Mouse (Mus musculus) midbrain, embryonic 13.5 days (tissue): ENCODE data around the gene Slc17a5. TPM values are rescaled to one million over a fixed set of nuclear protein-coding genes. Genes with fewer than 3 reads are reported as not detected.
"Not testable (repeated sequence)": the region's sequence is repeated elsewhere in the genome, so short reads cannot be mapped to it uniquely, and the experiment has no call there.

Experiments used
- ATAC-seq: fragments of 200-750 bp; cut with Nextera tagmentation; 2 replicates; pipeline ENCODE4 v1.8.0; 2017; ENCODE audit warnings: mild to moderate bottlenecking, moderate TSS enrichment, moderate library complexity
- H3K27ac ChIP-seq: fragments of 300-500 bp; sonication (generic); 2 replicates; pipeline ENCODE4 v1.5.1; 2015; ENCODE audit warnings: inconsistent platforms, mild to moderate bottlenecking, moderate library complexity
- H3K27me3 ChIP-seq: fragments of 300-500 bp; sonication (generic); 2 replicates; pipeline ENCODE4 v1.6.1; 2015; ENCODE audit warnings: mild to moderate bottlenecking, inconsistent platforms
- H3K36me3 ChIP-seq: fragments of 300-500 bp; sonication (generic); 2 replicates; pipeline ENCODE4 v1.6.1; 2015; ENCODE audit warnings: mild to moderate bottlenecking, inconsistent platforms
- H3K4me1 ChIP-seq: fragments of 300-500 bp; sonication (generic); replicated peaks from 2 replicates; pipeline ENCODE4 v1.6.1; 2015; ENCODE audit warnings: inconsistent platforms
- H3K4me2 ChIP-seq: fragments of 300-500 bp; sonication (generic); replicated peaks from 2 replicates; pipeline ENCODE4 v1.6.1; 2015; ENCODE audit warnings: moderate library complexity, mild to moderate bottlenecking, inconsistent platforms
- H3K4me3 ChIP-seq: fragments of 300-500 bp; sonication (generic); replicated peaks from 2 replicates; pipeline ENCODE4 v1.5.1; 2015; ENCODE audit warnings: mild to moderate bottlenecking, inconsistent platforms
- H3K9ac ChIP-seq: fragments of 300-500 bp; sonication (generic); replicated peaks from 2 replicates; pipeline ENCODE4 v1.6.1; 2015; ENCODE audit warnings: mild to moderate bottlenecking, inconsistent platforms
- H3K9me3 ChIP-seq: fragments of 300-500 bp; sonication (generic); 2 replicates; pipeline ENCODE4 v1.6.1; 2016; ENCODE audit warnings: mild to moderate bottlenecking, inconsistent platforms
- WGBS: fragments of 180-500 bp; shearing (Covaris S2); methylation state at CpG from one replicate; pipeline ENCODE4 v1.1.7; 2015; 5-methylcytosine and 5-hydroxymethylcytosine counted together
- polyA plus RNA-seq: library from polyadenylated mRNA; unstranded; fragments of >200 nt; fragmentation: Nextera tagmentation; extraction: Ambion mirVana; gene quantifications from 2 replicates; pipeline ENCODE4 v1.2.1, GENCODE M21; 2015

Slc17a5 gene
- polyA plus RNA-seq, 1 experiment from 2014 or later: 17.2 TPM

DNA sequence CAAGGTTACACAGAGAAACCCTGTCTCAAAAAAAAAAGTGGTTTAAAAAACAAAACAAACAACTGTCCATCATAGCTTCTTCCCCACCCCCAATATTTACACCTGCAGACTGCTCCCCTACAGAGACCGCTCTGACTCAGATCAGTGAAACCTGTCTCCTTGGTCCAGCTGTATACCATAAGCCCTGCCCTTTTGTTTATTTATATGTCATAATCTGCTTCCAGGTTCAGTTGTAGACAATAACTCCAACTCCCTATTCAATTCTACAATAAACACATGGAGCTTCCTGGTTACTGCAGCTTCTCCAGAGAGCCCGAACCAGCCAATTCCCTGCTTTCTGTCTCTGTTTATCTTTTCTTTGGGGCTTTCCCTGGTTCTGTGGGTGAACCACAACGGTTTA is 96.7 kb downstream of the Slc17a5 start:
- Histone ChIP-seq H3K9me3 (no peaks in the 10 kb centered on the region), H3K27ac (no peak overlapping the region)

GRCm38 (mm10) chr9:78488890-78489420 is 98.9 kb downstream of the Slc17a5 start, which contains the start of gene Eef1a1:
Gene Eef1a1, minus strand, starts transcription at chr9:78489151.
- peak; percentile 80 for ATAC-seq
- H3K27me3 ChIP-seq: no peaks in the 10 kb centered on the region
- H3K4me2 ChIP-seq: peak within 1 kb of the TSS; percentile 67
- peak within 1 kb of the TSS; percentile 69 for H3K9ac ChIP-seq
- H3K4me3 ChIP-seq: peak within 1 kb of the TSS; percentile 40
- no peaks in the 10 kb centered on the region for H3K9me3 ChIP-seq
- H3K4me1 ChIP-seq: peaks cover 7% of the 10 kb centered on the region
- H3K36me3 ChIP-seq: no peaks in the 10 kb centered on the region
- 6% methylated on average over 18 of the region's 20 CpGs for WGBS
- peak within 1 kb of the TSS; percentile 45; the same call in 1 of the 2 replicates for H3K27ac ChIP-seq

More for the DNA sequence above, 96.7 kb downstream of the Slc17a5 start:
- 90% methylated on average over 3 of the region's 3 CpGs for WGBS
- no peaks in the 10 kb centered on the region for H3K36me3 ChIP-seq
- H3K4me3 ChIP-seq: no peak overlapping the region
- H3K27me3 ChIP-seq: no peaks in the 10 kb centered on the region
- H3K9ac ChIP-seq: no peak overlapping the region
- H3K4me2 ChIP-seq: no peak overlapping the region
- no peak for ATAC-seq
- peaks cover 7% of the 10 kb centered on the region for H3K4me1 ChIP-seq

- H3K4me3 ChIP-seq, ATAC-seq, H3K27me3 ChIP-seq, H3K4me2 ChIP-seq, H3K4me1 ChIP-seq, H3K9me3 ChIP-seq, H3K27ac ChIP-seq, H3K36me3 ChIP-seq, H3K9ac ChIP-seq: not testable (repeated sequence)
- WGBS: 96% methylated on average over 5 of the region's 5 CpGs
Measured at GRCm38 (mm10) chr9:78488021-78488420, 99.8 kb downstream of the Slc17a5 start.

Other genes starting within 250 kb of the Slc17a5 start
- not detected in 2 replicates for gene Gsta2, start 232.3 kb downstream of the Slc17a5 start, polyA plus RNA-seq
- 1.8 and 2.0 TPM in 2 replicates for gene Dppa5a, start 219.9 kb downstream of the Slc17a5 start, polyA plus RNA-seq
- gene Ooep, start 209.3 kb downstream of the Slc17a5 start, polyA plus RNA-seq: 5.4 and 5.5 TPM in 2 replicates
- gene Ddx43, start 192.3 kb downstream of the Slc17a5 start, polyA plus RNA-seq: 0.28 and 0.31 TPM in 2 replicates
- gene Cgas, start 144.8 kb downstream of the Slc17a5 start, polyA plus RNA-seq: 0.46 and 0.51 TPM in 2 replicates
- gene Mto1, start 139.8 kb downstream of the Slc17a5 start, polyA plus RNA-seq: 25.4 and 26.3 TPM in 2 replicates
- gene Gm17324, start 139.3 kb downstream of the Slc17a5 start, polyA plus RNA-seq: 0.58 and 1.0 TPM in 2 replicates
- 3,693 and 3,771 TPM in 2 replicates for gene Eef1a1, start 98.9 kb downstream of the Slc17a5 start, polyA plus RNA-seq
- gene Cd109, start 27.5 kb upstream of the Slc17a5 start, polyA plus RNA-seq: 1.4 and 1.5 TPM in 2 replicates